ENCODE assay signal across 21 mouse cellular contexts in the genomic region with DNA sequence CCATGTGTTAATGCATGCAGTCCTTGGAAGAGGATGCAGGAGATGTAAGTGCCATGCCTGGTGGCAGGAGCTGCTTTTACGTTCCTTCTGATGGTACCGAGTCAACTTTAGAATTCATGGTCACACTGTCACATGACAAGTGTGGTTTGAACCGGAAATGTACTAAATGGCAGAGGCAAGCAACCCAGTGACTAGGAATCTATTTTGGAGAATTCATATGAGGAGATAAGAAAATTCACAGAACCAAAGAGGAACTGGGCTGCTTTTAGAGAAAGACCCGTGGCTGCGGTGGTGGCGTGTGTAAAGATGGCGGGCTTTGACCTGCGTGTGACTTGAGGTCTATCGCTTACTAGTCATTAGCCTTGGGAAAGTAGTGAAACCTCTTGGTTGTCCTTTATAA.
DNase-seq lines count a peak whose midpoint lies in the region; ATAC-seq lines count a peak whose summit lies in the region.
"Had no signal": no experiment of that assay in that cellular context is flagged by ENCODE, and none has a peak within 500 bp of the region (broad histone marks: within the 10 kb centered on the region; RNA-seq: fewer than 3 reads in every experiment).

No protein-coding gene starts in this region.

- 74% methylated on average over 9 of the region's 9 CpGs for WGBS in lung, embryonic 16.5 days
- WGBS in macrophage (ENCODE audit: missing documents): 4% methylated on average over 9 of the region's 9 CpGs
- WGBS in neural tube, embryonic 15.5 days: 90% methylated on average over 9 of the region's 9 CpGs

- no peak for ATAC-seq in lung, embryonic 16.5 days (ENCODE audit: low read depth)
- ATAC-seq in neural tube, embryonic 15.5 days (ENCODE audit: low FRiP score): no peak
- ATAC-seq: forebrain, embryonic 15.5 days; intestine, postnatal 0 days had no signal

- H3K4me3 ChIP-seq in lung, embryonic 16.5 days (ENCODE audit: low read length): no peak overlapping the region
- no peak overlapping the region for H3K4me3 ChIP-seq in macrophage (ENCODE audit: inconsistent target)
- no peak overlapping the region for H3K4me3 ChIP-seq in neural tube, embryonic 15.5 days (replicated peaks)
- H3K4me3 ChIP-seq: embryonic facial prominence, embryonic 13.5 days; forebrain, embryonic 15.5 days; heart, embryonic 12.5 days; hindbrain, embryonic 15.5 days; limb, embryonic 13.5 days; liver, embryonic 13.5 days; midbrain, embryonic 12.5 days; neural tube, embryonic 13.5 days had no signal

- H3K9ac ChIP-seq in lung, embryonic 16.5 days (ENCODE audit: low read length): no peak overlapping the region
- no peak overlapping the region for H3K9ac ChIP-seq in neural tube, embryonic 15.5 days (replicated peaks)
- H3K9ac ChIP-seq: embryonic facial prominence, embryonic 13.5 days; forebrain, embryonic 15.5 days; heart, embryonic 12.5 days; hindbrain, embryonic 15.5 days; limb, embryonic 13.5 days; liver, embryonic 13.5 days; midbrain, embryonic 12.5 days; neural tube, embryonic 13.5 days had no signal

- H3K4me2 ChIP-seq in lung, embryonic 16.5 days (ENCODE audit: low read depth, low read length): no peak overlapping the region
- H3K4me2 ChIP-seq in neural tube, embryonic 15.5 days: no peak overlapping the region
- H3K4me2 ChIP-seq: embryonic facial prominence, embryonic 13.5 days; forebrain, embryonic 15.5 days; heart, embryonic 12.5 days; hindbrain, embryonic 15.5 days; limb, embryonic 13.5 days; liver, embryonic 13.5 days; midbrain, embryonic 12.5 days; neural tube, embryonic 13.5 days had no signal

- no peaks in the 10 kb centered on the region for H3K27me3 ChIP-seq in lung, embryonic 16.5 days (ENCODE audit: control insufficient read depth, insufficient read depth, low read depth, low read length)
- no peaks in the 10 kb centered on the region for H3K27me3 ChIP-seq in neural tube, embryonic 15.5 days (replicated peaks)
- H3K27me3 ChIP-seq: embryonic facial prominence, embryonic 13.5 days; forebrain, embryonic 15.5 days; heart, embryonic 12.5 days; hindbrain, embryonic 15.5 days; limb, embryonic 13.5 days; liver, embryonic 13.5 days; midbrain, embryonic 12.5 days; neural tube, embryonic 13.5 days had no signal

- no peaks in the 10 kb centered on the region for H3K36me3 ChIP-seq in lung, embryonic 16.5 days (ENCODE audit: control insufficient read depth, insufficient read depth, low read length)
- peaks cover 77% of the 10 kb centered on the region for H3K36me3 ChIP-seq in macrophage (ENCODE audit: inconsistent target)
- H3K36me3 ChIP-seq in neural tube, embryonic 15.5 days: peaks cover 3% of the 10 kb centered on the region; the same call in 1 of the 2 replicates
- H3K36me3 ChIP-seq: forebrain, embryonic 15.5 days; hindbrain, embryonic 15.5 days; limb, embryonic 13.5 days; liver, embryonic 13.5 days; midbrain, embryonic 12.5 days; neural tube, embryonic 13.5 days had no signal

- no peaks in the 10 kb centered on the region for H3K9me3 ChIP-seq in lung, embryonic 16.5 days (ENCODE audit: control insufficient read depth, low read length)
- no peaks in the 10 kb centered on the region for H3K9me3 ChIP-seq in neural tube, embryonic 15.5 days (replicated peaks)
- H3K9me3 ChIP-seq: embryonic facial prominence, embryonic 13.5 days; forebrain, embryonic 15.5 days; heart, embryonic 12.5 days; hindbrain, embryonic 15.5 days; limb, embryonic 13.5 days; liver, embryonic 13.5 days; midbrain, embryonic 12.5 days; neural tube, embryonic 13.5 days had no signal

- peaks cover 6% of the 10 kb centered on the region for H3K4me1 ChIP-seq in lung, embryonic 16.5 days (replicated peaks; ENCODE audit: control insufficient read depth, insufficient read depth, low read length)
- H3K4me1 ChIP-seq in neural tube, embryonic 15.5 days: no peaks in the 10 kb centered on the region
- H3K4me1 ChIP-seq: forebrain, embryonic 15.5 days; heart, embryonic 12.5 days; hindbrain, embryonic 15.5 days; liver, embryonic 13.5 days; midbrain, embryonic 12.5 days; neural tube, embryonic 13.5 days had no signal

- DNase-seq in lung, postnatal 10 days: no peak
- peak; percentile 86 for DNase-seq in MEL-GATA-1-ER (ENCODE audit: extremely low read depth, low read depth)
- no peak for DNase-seq in frontal cortex, postnatal 25 days (ENCODE audit: low spot score in 2 of 2)
- no peak for DNase-seq in spleen, adult 12 weeks (ENCODE audit: low spot score)
- DNase-seq: adrenal gland, adult 2 months; cerebellum, adult 9-10 months; gastrocnemius, postnatal 36 days; liver, embryonic 13.5 days; lung, postnatal 36 days; right cerebral cortex, postnatal 14 days had no signal

- H3K27ac ChIP-seq in lung, embryonic 16.5 days (ENCODE audit: low read length): peak overlapping the region; percentile 43
- H3K27ac ChIP-seq in macrophage: peak overlapping the region; percentile 65
- no peak overlapping the region for H3K27ac ChIP-seq in neural tube, embryonic 15.5 days (replicated peaks)
- H3K27ac ChIP-seq: forebrain, embryonic 15.5 days; hindbrain, embryonic 15.5 days; limb, embryonic 13.5 days; liver, embryonic 13.5 days; midbrain, embryonic 12.5 days; neural tube, embryonic 13.5 days had no signal

- H3K79me2 ChIP-seq in macrophage (ENCODE audit: inconsistent target): no peaks in the 10 kb centered on the region
